ENCODE assay signal across 21 mouse cellular contexts in the genomic region with DNA sequence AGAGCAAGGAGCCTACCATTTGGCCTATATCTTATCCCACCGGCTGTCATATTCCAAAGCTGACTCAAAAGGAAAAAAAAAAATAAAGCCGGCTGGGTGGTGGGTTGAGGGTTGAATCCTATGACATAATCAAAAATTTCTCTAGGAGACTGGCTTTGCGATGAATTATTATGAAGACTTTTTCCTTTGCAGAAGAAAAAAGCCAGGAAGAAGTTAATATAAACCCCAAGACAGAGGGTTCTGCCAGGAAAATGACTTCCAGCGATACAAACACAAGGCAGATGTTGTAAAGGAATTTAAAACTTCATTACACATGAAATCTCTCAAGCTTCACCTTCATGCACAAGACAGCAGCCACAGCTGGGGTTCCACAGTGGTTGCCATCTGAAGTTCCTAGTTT. TPM values are rescaled to one million over a fixed set of nuclear protein-coding genes. Genes with fewer than 3 reads are reported as not detected.
DNase-seq lines count a peak whose midpoint lies in the region; ATAC-seq and TF ChIP-seq lines count a peak whose summit lies in the region.
"Had no signal": no experiment of that assay in that cellular context is flagged by ENCODE, and none has a peak within 500 bp of the region (broad histone marks: within the 10 kb centered on the region; RNA-seq: fewer than 3 reads in every experiment).

No protein-coding gene starts in this region.

- 37% methylated on average over 4 of the region's 4 CpGs for WGBS in intestine, embryonic 14.5 days
- WGBS in intestine, postnatal 0 days: 70% methylated on average over 4 of the region's 4 CpGs
- 93% methylated on average over 4 of the region's 4 CpGs for WGBS in midbrain, embryonic 11.5 days
- 87% methylated on average over 4 of the region's 4 CpGs for WGBS in midbrain, postnatal 0 days
- 93% methylated on average over 4 of the region's 4 CpGs for WGBS in hindbrain, embryonic 13.5 days

- peak overlapping the region; percentile 93 for H3K27ac ChIP-seq in intestine, embryonic 14.5 days (ENCODE audit: low read depth)
- no peak overlapping the region for H3K27ac ChIP-seq in intestine, postnatal 0 days (ENCODE audit: low read depth, low read length)
- H3K27ac ChIP-seq in midbrain, embryonic 11.5 days (ENCODE audit: low read depth, low read length): no peak overlapping the region
- H3K27ac ChIP-seq in midbrain, postnatal 0 days (ENCODE audit: low read depth, low read length): no peak overlapping the region
- H3K27ac ChIP-seq in hindbrain, embryonic 13.5 days: no peak overlapping the region
- H3K27ac ChIP-seq: heart, embryonic 10.5 days; hindbrain, embryonic 14.5 days; limb, embryonic 13.5 days; liver, embryonic 14.5 days had no signal

- H3K36me3 ChIP-seq in intestine, embryonic 14.5 days (ENCODE audit: control insufficient read depth, insufficient read depth, low read length): 0 out of 2 replicates have a peak, but pooled peaks cover 4% of the 10 kb centered on the region
- 0 out of 2 replicates have a peak, but pooled peaks cover 8% of the 10 kb centered on the region for H3K36me3 ChIP-seq in intestine, postnatal 0 days (ENCODE audit: control insufficient read depth, insufficient read depth)
- H3K36me3 ChIP-seq in midbrain, embryonic 11.5 days (ENCODE audit: control insufficient read depth, insufficient read depth, low read length): no peaks in the 10 kb centered on the region
- no peaks in the 10 kb centered on the region for H3K36me3 ChIP-seq in midbrain, postnatal 0 days (ENCODE audit: insufficient read depth, low read length)
- H3K36me3 ChIP-seq in hindbrain, embryonic 13.5 days: no peaks in the 10 kb centered on the region
- H3K36me3 ChIP-seq: heart, embryonic 10.5 days; limb, embryonic 13.5 days had no signal

- H3K4me3 ChIP-seq in intestine, embryonic 14.5 days (ENCODE audit: low read depth, low read length): no peak overlapping the region
- no peak overlapping the region for H3K4me3 ChIP-seq in intestine, postnatal 0 days (ENCODE audit: low read depth, low read length)
- H3K4me3 ChIP-seq in midbrain, embryonic 11.5 days (ENCODE audit: low read depth, low read length): no peak overlapping the region
- H3K4me3 ChIP-seq in midbrain, postnatal 0 days (ENCODE audit: low read depth, low read length): no peak overlapping the region
- H3K4me3 ChIP-seq in hindbrain, embryonic 13.5 days: no peak overlapping the region
- H3K4me3 ChIP-seq: heart, embryonic 10.5 days; limb, embryonic 13.5 days; myocyte had no signal

- H3K4me1 ChIP-seq in intestine, embryonic 14.5 days (replicated peaks; ENCODE audit: control insufficient read depth, insufficient read depth, low read length): peaks cover 40% of the 10 kb centered on the region
- 0 out of 2 replicates have a peak, but pooled peaks cover 2% of the 10 kb centered on the region for H3K4me1 ChIP-seq in intestine, postnatal 0 days (replicated peaks; ENCODE audit: control insufficient read depth, insufficient read depth, low read length)
- H3K4me1 ChIP-seq in midbrain, embryonic 11.5 days (ENCODE audit: control insufficient read depth, insufficient read depth, low read length): no peaks in the 10 kb centered on the region
- H3K4me1 ChIP-seq in midbrain, postnatal 0 days (ENCODE audit: insufficient read depth, low read length): no peaks in the 10 kb centered on the region
- H3K4me1 ChIP-seq in hindbrain, embryonic 13.5 days (replicated peaks): no peaks in the 10 kb centered on the region

- no peak overlapping the region for H3K9ac ChIP-seq in intestine, embryonic 14.5 days (ENCODE audit: low read length)
- H3K9ac ChIP-seq in intestine, postnatal 0 days (ENCODE audit: low read depth, low read length): no peak overlapping the region
- H3K9ac ChIP-seq in midbrain, embryonic 11.5 days (ENCODE audit: low read length): no peak overlapping the region
- no peak overlapping the region for H3K9ac ChIP-seq in midbrain, postnatal 0 days (replicated peaks; ENCODE audit: low read length, poor library complexity, severe bottlenecking)
- H3K9ac ChIP-seq in hindbrain, embryonic 13.5 days: no peak overlapping the region
- H3K9ac ChIP-seq: hindbrain, embryonic 14.5 days; limb, embryonic 13.5 days; liver, embryonic 14.5 days had no signal

- no peaks in the 10 kb centered on the region for H3K9me3 ChIP-seq in intestine, embryonic 14.5 days (ENCODE audit: control insufficient read depth, low read length)
- no peaks in the 10 kb centered on the region for H3K9me3 ChIP-seq in intestine, postnatal 0 days (ENCODE audit: control insufficient read depth)
- H3K9me3 ChIP-seq in midbrain, embryonic 11.5 days (ENCODE audit: control insufficient read depth, low read length): no peaks in the 10 kb centered on the region
- no peaks in the 10 kb centered on the region for H3K9me3 ChIP-seq in midbrain, postnatal 0 days (ENCODE audit: low read length)
- no peaks in the 10 kb centered on the region for H3K9me3 ChIP-seq in hindbrain, embryonic 13.5 days
- H3K9me3 ChIP-seq: heart, embryonic 10.5 days; limb, embryonic 13.5 days had no signal

- DNase-seq in intestine, embryonic 14.5 days (ENCODE audit: low spot score): no peak
- DNase-seq in midbrain, embryonic 11.5 days (ENCODE audit: low spot score, missing footprints): peak; percentile 12
- no peak for DNase-seq in midbrain, postnatal 0 days (ENCODE audit: low spot score)
- DNase-seq in lung, postnatal 10 days: peak; percentile 67
- no peak for DNase-seq in layer of hippocampus, postnatal 25 days (ENCODE audit: extremely low spot score in 1 of 2, low spot score in 1 of 2)
- DNase-seq: adrenal gland, postnatal 36 days; cerebellum, adult 11-12 months; gastrocnemius, postnatal 36 days; heart, postnatal 14 days; kidney, adult 18-20 months; midbrain, embryonic 14.5 days; thymus, adult 2 months had no signal

- 0 out of 2 replicates have a peak, but pooled peaks have one; percentile 37 for ATAC-seq in intestine, embryonic 14.5 days (replicated peaks; ENCODE audit: low FRiP score, low TSS enrichment, low read depth)
- no peak for ATAC-seq in intestine, postnatal 0 days
- no peak for ATAC-seq in midbrain, embryonic 11.5 days (ENCODE audit: low FRiP score)
- ATAC-seq in midbrain, postnatal 0 days (ENCODE audit: low FRiP score): no peak
- no peak for ATAC-seq in hindbrain, embryonic 13.5 days (ENCODE audit: low FRiP score)
- ATAC-seq: forebrain, embryonic 16.5 days had no signal

- TF ChIP-seq CTCF in intestine, postnatal 0 days (IDR thresholded peaks at IDR 0.05; ENCODE audit: low read depth): no peak
- TF ChIP-seq CTCF in midbrain, postnatal 0 days (IDR thresholded peaks at IDR 0.05): no peak

- no peak overlapping the region for H3K4me2 ChIP-seq in intestine, embryonic 14.5 days (ENCODE audit: low read length)
- H3K4me2 ChIP-seq in intestine, postnatal 0 days (replicated peaks; ENCODE audit: low read depth): no peak overlapping the region
- H3K4me2 ChIP-seq in midbrain, embryonic 11.5 days: no peak overlapping the region
- no peak overlapping the region for H3K4me2 ChIP-seq in midbrain, postnatal 0 days (ENCODE audit: low read depth, low read length, poor library complexity, severe bottlenecking)
- H3K4me2 ChIP-seq in hindbrain, embryonic 13.5 days: no peak overlapping the region
- H3K4me2 ChIP-seq: hindbrain, embryonic 14.5 days; limb, embryonic 13.5 days had no signal

- H3K27me3 ChIP-seq in intestine, embryonic 14.5 days (replicated peaks; ENCODE audit: control insufficient read depth, insufficient read depth, low read length): no peaks in the 10 kb centered on the region
- H3K27me3 ChIP-seq in intestine, postnatal 0 days (replicated peaks; ENCODE audit: control insufficient read depth, insufficient read depth, low read length): no peaks in the 10 kb centered on the region
- no peaks in the 10 kb centered on the region for H3K27me3 ChIP-seq in midbrain, embryonic 11.5 days (ENCODE audit: control insufficient read depth, insufficient read depth, low read length)
- no peaks in the 10 kb centered on the region for H3K27me3 ChIP-seq in midbrain, postnatal 0 days (ENCODE audit: insufficient read depth, low read length)
- no peaks in the 10 kb centered on the region for H3K27me3 ChIP-seq in hindbrain, embryonic 13.5 days
- H3K27me3 ChIP-seq: limb, embryonic 13.5 days had no signal

RNA-seq across cellular contexts. Expression of a gene that starts 48.8 kb away (rescaled TPM):
- 0.52 and 0.95 TPM in 2 replicates for polyA plus RNA-seq in intestine, embryonic 14.5 days (2014; fragmentation: Nextera tagmentation; extraction: Ambion mirVana)
- polyA plus RNA-seq in intestine, postnatal 0 days (2015; fragmentation: Nextera tagmentation; extraction: Ambion mirVana): 0.17 and 0.43 TPM in 2 replicates
- polyA plus RNA-seq in midbrain, embryonic 11.5 days (2014; fragmentation: Nextera tagmentation; extraction: Ambion mirVana): 2.9 and 3.0 TPM in 2 replicates
- total RNA-seq in midbrain, postnatal 0 days (2014; rRNA removed): 0.38 and 0.49 TPM in 2 replicates
- polyA plus RNA-seq in midbrain, postnatal 0 days (2015; fragmentation: Nextera tagmentation; extraction: Ambion mirVana): 0.34 and 0.68 TPM in 2 replicates
- polyA plus RNA-seq in hindbrain, embryonic 13.5 days (2015; fragmentation: Nextera tagmentation; extraction: Ambion mirVana): 0.91 and 1.1 TPM in 2 replicates
- total RNA-seq in layer of hippocampus, postnatal 25 days (2021): under 1 TPM; 0.27 to 0.47 TPM
- total RNA-seq: gastrocnemius, postnatal 36 days; MEL had no signal

Comparison
In these comparisons a context has a peak if more than half of its experiments do, and no peak if none do; other contexts are left out.
1. DNase-seq: peak in midbrain, embryonic 11.5 days (single experiment) and lung, postnatal 10 days (single experiment); none in intestine, embryonic 14.5 days (single experiment), midbrain, postnatal 0 days (single experiment) and layer of hippocampus, postnatal 25 days (0 of 2).